Mouse (Mus musculus): ENCODE results near the gene Twist2.

Twist2 gene

GRCm38 (mm10) chr1:91816571-91816970, 15.3 kb downstream of the Twist2 start:
- in situ Hi-C loops (cut with MboI, MseI) = no loop called here

GRCm38 (mm10) chr1:91819237-91819636, 18.0 kb downstream of the Twist2 start:
- in situ Hi-C loops (cut with MboI, MseI) = no loop called here

- in situ Hi-C loops (cut with MboI, MseI) = no loop called here
Measured at GRCm38 (mm10) chr1:91820531-91820930, 19.3 kb downstream of the Twist2 start.

DNA sequence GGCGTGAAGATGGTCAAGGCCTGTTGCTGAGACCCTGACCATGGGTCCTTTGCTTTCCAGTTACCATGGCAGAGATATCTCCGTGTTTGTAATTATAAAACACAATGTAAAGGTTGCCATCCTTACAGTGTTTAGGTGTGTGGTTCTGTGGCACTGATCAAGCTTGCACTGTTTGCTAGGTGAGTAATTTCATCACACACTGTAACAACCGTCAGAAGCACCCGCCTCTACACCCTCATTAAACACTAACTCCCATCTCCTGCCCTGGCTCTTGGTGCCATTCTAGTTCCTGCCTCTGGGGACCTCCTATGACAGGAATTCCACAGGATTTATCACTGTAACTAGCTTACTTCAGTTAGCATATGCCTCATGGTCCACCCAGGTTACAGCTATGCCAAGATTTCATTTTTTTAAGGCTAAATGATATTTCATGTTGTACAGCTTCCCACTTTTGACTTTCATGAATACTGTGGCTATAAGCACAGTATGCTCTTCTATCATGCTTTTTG, 21.1 kb downstream of the Twist2 start:
- in situ Hi-C loops (cut with MboI, MseI) = no loop called here

GRCm38 (mm10) chr1:91823530-91823929, 22.3 kb downstream of the Twist2 start:
- in situ Hi-C loops (cut with MboI, MseI) = no loop called here

DNA sequence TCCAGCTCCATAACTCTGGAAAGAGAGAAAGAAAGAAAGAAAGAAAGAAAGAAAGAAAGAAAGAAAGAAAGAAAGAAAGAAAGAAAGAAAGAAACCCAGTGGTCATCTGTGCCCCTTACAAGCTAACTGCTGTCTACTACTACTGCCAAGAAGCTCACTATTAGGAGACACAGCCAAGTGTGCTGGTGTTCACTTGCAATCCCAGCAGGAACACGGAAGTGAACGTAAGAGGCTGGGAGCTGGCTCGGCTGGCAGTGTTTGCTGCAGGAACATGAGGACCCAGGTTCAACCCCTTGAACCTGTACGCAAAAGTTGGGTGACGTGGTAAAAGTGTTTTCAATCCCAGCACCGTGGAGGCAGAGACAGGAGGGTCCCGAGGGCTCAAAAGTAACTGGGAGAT, 22.7 kb downstream of the Twist2 start:
- in situ Hi-C loops (cut with MboI, MseI) = no loop called here

DNA sequence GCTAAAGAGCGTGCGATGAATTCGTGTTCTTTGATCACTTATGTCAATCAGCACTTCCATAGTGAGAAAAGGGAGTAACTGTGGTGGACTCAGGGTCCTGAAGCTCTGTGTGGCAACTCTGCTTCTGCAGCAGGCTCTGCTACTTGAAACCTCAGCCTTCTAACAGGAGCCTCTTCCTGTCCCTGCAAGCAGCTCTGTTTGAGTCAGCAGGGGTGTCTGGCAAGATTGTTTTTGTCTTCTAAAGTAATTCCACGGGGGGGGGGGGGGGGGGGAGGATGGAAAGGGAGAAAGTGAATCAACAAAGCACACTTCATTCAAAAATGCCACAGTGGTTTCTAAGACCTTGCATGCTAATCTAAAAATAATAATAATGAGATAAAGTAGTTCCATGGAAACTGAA, 24.0 kb downstream of the Twist2 start:
- in situ Hi-C loops (cut with MboI, MseI) = no loop called here

DNA sequence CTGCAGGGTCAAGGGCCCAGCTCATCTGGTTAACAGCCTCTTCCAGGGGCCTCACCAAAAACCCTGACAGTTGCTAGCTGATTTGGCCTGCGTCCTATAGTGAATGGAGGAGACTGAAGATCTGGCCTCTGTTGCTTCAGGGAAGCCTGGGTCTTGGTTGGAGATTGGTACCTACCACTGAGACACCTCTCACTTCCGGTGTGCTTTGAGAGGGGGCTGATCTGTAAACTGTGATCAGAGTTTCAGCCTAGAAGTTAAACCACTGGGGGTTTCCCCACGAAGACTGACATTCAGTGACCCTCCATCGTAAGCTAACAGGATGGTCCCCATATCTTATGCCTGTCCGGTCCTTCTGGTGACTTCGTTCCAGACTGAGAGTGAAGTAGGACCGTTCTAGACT, 30.7 kb downstream of the Twist2 start:
- in situ Hi-C loops (cut with MboI, MseI) = no loop called here

- in situ Hi-C loops (cut with MboI, MseI) = no loop called here
Measured at GRCm38 (mm10) chr1:91839557-91839956, 38.3 kb downstream of the Twist2 start.

DNA sequence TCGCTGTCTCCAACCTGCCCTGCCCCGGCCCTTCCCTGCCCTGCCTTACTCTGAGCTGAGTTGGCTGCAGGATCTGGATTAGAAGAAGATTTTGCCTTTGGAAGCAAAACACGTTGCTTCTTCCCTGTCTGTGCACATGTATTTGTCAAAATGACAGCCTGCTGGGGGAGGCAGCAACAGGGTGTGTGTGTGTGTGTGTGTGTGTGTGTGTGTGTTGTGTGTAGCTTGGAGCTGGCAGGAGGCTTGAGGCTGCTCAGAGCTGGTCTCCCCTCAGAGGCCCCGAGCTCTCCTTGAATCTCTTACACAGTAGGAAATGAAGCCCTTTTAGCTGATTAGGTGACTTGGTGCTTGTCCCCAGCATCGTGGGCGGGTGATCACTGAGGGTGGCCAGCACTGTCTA, 38.7 kb downstream of the Twist2 start:
- in situ Hi-C loops (cut with MboI, MseI) = no loop called here

GRCm38 (mm10) chr1:91844236-91844635, 43.0 kb downstream of the Twist2 start:
- in situ Hi-C loops (cut with MboI, MseI) = no loop called here

GRCm38 (mm10) chr1:91844681-91845379, 43.6 kb downstream of the Twist2 start:
- in situ Hi-C loops (cut with MboI, MseI) = no loop called here

DNA sequence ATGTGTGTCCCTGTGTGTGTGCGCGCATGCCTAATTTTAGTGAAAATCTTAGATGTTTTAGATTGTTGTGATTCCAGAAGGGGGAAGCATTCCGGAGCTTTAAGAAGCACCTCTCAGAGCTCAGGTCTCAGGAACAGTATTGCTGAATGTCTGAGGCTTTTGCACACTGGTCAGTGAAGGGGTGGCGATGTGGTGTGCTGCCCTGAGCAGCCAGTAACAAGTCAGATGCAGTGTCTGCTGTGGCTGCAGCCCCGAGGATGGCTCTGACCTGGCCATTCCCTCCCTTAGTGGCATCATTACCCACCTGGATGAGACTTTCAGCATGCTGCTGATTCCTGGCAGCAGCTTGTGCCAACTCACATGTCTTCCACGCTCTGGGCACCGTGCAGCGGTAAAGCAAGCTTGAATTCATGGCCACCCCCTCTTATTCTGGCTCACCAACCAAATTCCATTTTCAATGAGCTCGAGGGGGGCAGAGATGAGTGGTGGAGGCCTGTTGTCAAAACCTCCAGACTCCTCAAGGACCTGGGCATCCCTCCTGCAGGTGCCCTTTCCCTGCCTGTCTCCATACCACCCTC, 44.2 kb downstream of the Twist2 start:
- in situ Hi-C loops (cut with MboI, MseI) = no loop called here

DNA sequence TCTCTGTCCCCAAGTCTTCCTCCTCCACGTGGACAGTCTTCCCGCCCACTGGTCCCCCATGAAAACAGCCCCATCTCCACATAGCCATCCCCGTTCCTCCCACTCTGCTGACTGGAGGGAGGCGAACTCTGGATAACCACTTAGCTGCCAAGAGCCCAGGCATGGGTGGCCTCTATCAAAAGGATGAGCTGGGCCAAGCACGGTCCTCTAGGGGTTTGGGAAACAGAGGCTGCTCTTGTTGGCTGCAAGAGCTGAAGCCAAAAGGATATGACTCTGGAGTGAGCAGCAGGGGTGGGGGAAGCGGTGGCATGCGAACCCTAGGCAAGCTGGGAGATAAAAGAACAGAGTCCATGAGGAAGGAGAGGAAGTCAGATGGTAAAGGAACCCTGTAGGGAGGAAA, 50.0 kb downstream of the Twist2 start:
- in situ Hi-C loops (cut with MboI, MseI) = no loop called here

GRCm38 (mm10) chr1:91856771-91857664, 55.8 kb downstream of the Twist2 start:
- in situ Hi-C loops (cut with MboI, MseI) = no loop called here

- in situ Hi-C loops (cut with MboI, MseI) = no loop called here
Measured at GRCm38 (mm10) chr1:91858101-91858790, 57.0 kb downstream of the Twist2 start.

DNA sequence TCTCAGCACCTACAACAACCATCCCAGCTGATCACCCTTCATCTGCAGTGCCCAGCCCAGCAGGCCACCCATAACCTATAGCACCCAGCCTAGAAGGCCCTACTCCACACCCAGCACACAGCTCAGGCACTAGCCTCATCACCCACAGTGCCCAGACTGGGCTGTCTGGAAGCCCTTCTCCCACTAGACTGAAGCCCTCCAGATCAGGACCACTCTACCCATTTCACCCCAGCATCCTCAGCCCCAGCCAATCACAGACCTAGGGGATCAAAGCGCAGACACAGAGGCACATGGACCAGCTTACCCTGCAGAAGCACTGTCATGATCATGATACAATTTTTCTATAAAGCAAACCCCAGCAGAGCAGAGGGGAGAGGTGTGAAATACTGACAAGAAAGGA, 57.6 kb downstream of the Twist2 start:
- in situ Hi-C loops (cut with MboI, MseI) = no loop called here

GRCm38 (mm10) chr1:91861511-91861910, 60.2 kb downstream of the Twist2 start:
- in situ Hi-C loops (cut with MboI, MseI) = no loop called here

DNA sequence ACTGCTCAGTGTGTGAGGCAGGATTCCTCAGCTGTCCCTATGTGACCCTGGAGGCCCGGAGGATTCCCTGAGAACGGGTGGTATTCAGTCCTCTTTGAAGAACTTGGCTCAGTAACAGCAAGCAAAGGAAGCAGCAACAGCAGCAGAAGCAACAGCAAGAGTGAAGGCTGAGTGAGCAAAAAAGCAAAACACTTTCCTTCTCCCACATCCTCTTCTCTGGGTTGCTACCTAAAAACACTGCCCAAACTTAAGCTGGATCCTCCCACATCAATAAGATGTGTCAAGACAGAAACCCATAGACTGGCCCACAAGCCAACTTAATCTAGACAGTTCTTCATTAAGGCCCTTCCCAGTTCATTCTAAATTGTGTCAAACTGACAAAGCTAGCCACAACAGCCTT, 64.7 kb downstream of the Twist2 start:
- in situ Hi-C loops (cut with MboI, MseI) = no loop called here

DNA sequence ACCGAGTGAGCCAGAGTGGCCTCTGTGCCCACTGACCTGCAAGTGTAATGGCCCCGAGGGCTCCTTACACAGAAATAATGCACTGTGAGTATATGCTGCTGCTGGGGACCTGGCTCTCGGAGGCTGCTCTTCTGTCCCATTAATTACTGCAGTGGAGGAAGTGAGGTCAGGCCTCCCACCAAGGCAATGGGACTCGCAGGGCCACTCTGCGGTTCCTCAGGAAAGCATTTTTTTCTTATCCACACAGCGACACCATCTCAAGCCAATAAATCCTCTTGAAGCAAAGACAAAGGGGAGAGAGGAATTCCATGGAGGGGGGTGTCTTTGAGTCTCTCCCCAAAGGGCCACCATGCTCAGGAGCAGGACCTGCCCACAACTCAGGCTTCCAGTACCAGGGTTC, 69.8 kb downstream of the Twist2 start:
- in situ Hi-C loops (cut with MboI, MseI) = no loop called here

DNA sequence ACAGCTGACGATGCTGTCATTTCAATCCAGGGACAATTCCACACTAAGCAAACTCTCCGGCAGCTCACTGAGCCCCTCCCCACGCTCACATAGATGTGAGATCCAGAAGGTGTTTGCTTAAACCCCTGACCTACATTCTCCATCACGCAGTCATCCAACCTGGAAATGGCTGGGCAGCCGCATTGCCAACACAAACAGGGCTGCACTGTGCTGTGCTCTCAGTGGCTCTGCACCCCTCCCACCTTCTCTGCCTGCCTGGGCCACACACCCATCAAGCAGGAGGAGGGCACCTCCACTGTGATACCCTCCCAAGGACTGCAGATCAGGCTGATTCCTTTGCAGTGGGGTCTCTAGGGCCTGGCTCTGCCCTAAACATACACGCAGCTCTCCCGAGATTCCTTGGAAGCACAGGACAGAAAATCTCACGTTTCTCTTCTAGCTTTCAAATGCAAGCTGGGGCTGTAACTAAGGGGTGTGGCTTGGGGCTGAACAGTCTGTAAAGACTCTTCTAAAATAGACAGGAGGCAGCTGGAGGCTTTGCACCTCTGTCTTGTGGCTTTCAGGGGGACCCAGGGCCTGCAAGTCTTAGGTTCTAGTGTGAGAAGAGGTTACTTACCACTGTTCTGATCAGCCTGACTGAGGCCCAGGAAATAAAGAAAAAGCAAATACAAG, 71.3 kb downstream of the Twist2 start:
- in situ Hi-C loops (cut with MboI, MseI) = no loop called here
